Mouse (Mus musculus) right cerebral cortex, postnatal 25 days (tissue): ENCODE measurements around the gene Meis1.

Experiments used
- DNase-seq: peaks from one replicate; pipeline ENCODE4 v3.0.0; 2022

Gene Meis1

GRCm38 (mm10) chr11:18904285-18904684, 114.5 kb downstream of the Meis1 start:
- no peak for DNase-seq

GRCm38 (mm10) chr11:18900489-18900888, 118.3 kb downstream of the Meis1 start:
- no peak for DNase-seq

GRCm38 (mm10) chr11:18898862-18899261, 119.9 kb downstream of the Meis1 start:
- DNase-seq = no peak

- no peak for DNase-seq
Measured at GRCm38 (mm10) chr11:18897921-18898646, 120.7 kb downstream of the Meis1 start.

- DNase-seq = no peak
Measured at GRCm38 (mm10) chr11:18897250-18897649, 121.5 kb downstream of the Meis1 start.

GRCm38 (mm10) chr11:18892470-18892869, 126.3 kb downstream of the Meis1 start:
- no peak for DNase-seq

GRCm38 (mm10) chr11:18889139-18889538, 129.6 kb downstream of the Meis1 start:
- no peak for DNase-seq

- no peak for DNase-seq
Measured at GRCm38 (mm10) chr11:18888651-18889050, 130.1 kb downstream of the Meis1 start.

GRCm38 (mm10) chr11:18885729-18886325, 133.0 kb downstream of the Meis1 start:
- DNase-seq = no peak

GRCm38 (mm10) chr11:18885036-18885728, 133.6 kb downstream of the Meis1 start:
- no peak for DNase-seq

GRCm38 (mm10) chr11:18883987-18884386, 134.8 kb downstream of the Meis1 start:
- DNase-seq = no peak

GRCm38 (mm10) chr11:18883507-18883881, 135.3 kb downstream of the Meis1 start:
- DNase-seq = no peak

- DNase-seq = no peak
Measured at GRCm38 (mm10) chr11:18882747-18883506, 135.9 kb downstream of the Meis1 start.

- no peak for DNase-seq
Measured at GRCm38 (mm10) chr11:18882315-18882714, 136.5 kb downstream of the Meis1 start.

- no peak for DNase-seq
Measured at GRCm38 (mm10) chr11:18880806-18881205, 138.0 kb downstream of the Meis1 start.

- DNase-seq = no peak
Measured at GRCm38 (mm10) chr11:18879456-18879818, 139.3 kb downstream of the Meis1 start.

- DNase-seq = no peak
Measured at GRCm38 (mm10) chr11:18878748-18879455, 139.9 kb downstream of the Meis1 start.

GRCm38 (mm10) chr11:18878016-18878415, 140.8 kb downstream of the Meis1 start:
- peak; percentile 19 for DNase-seq

GRCm38 (mm10) chr11:18877626-18878011, 141.2 kb downstream of the Meis1 start:
- peak; percentile 38 for DNase-seq

GRCm38 (mm10) chr11:18876886-18877625, 141.7 kb downstream of the Meis1 start:
- peak; percentile 14 for DNase-seq

- DNase-seq = peak; percentile 8
Measured at GRCm38 (mm10) chr11:18875911-18876885, 142.6 kb downstream of the Meis1 start.
